Mouse (Mus musculus) hindbrain, embryonic 16.5 days (tissue): ENCODE data around the gene Stx3. TPM values are rescaled to one million over a fixed set of nuclear protein-coding genes. Genes with fewer than 3 reads are reported as not detected.

ENCODE experiments used
- ATAC-seq: fragments of 200-750 bp; cut with Nextera tagmentation; 2 replicates; pipeline ENCODE4 v1.8.0; 2017; ENCODE audit warnings: moderate TSS enrichment, moderate library complexity
- H3K27ac ChIP-seq: fragments of 300-500 bp; sonication (generic); 2 replicates; pipeline ENCODE4 v1.5.1; 2014; ENCODE audit warnings: low read depth, mild to moderate bottlenecking, control low read depth, low read length, moderate library complexity
- H3K27me3 ChIP-seq: fragments of 300-500 bp; sonication (generic); replicated peaks from 2 replicates; pipeline ENCODE4 v1.6.1; 2014; ENCODE audit warnings: low read length; ENCODE audit not compliant: control insufficient read depth, insufficient read depth
- H3K36me3 ChIP-seq: fragments of 300-500 bp; sonication (generic); 2 replicates; pipeline ENCODE4 v1.6.1; 2014; ENCODE audit warnings: mild to moderate bottlenecking, low read length, moderate library complexity, mixed read lengths; ENCODE audit not compliant: control insufficient read depth, insufficient read depth
- H3K4me1 ChIP-seq: fragments of 300-500 bp; sonication (generic); 2 replicates; pipeline ENCODE4 v1.6.1; 2014; ENCODE audit warnings: low read depth, low read length; ENCODE audit not compliant: control insufficient read depth, insufficient read depth
- H3K4me2 ChIP-seq: fragments of 300-500 bp; sonication (generic); 2 replicates; pipeline ENCODE4 v1.6.1; 2014; ENCODE audit warnings: mild to moderate bottlenecking, low read length, control low read depth, moderate library complexity
- H3K4me3 ChIP-seq: fragments of 300-500 bp; sonication (generic); 2 replicates; pipeline ENCODE4 v1.5.1; 2014; ENCODE audit warnings: mild to moderate bottlenecking, low read length, control low read depth, moderate library complexity
- H3K9ac ChIP-seq: fragments of 300-500 bp; sonication (generic); 2 replicates; pipeline ENCODE4 v1.6.1; 2014; ENCODE audit warnings: low read depth, mild to moderate bottlenecking, control low read depth, low read length, moderate library complexity
- H3K9me3 ChIP-seq: fragments of 300-500 bp; sonication (generic); 2 replicates; pipeline ENCODE4 v1.6.1; 2014; ENCODE audit warnings: mild to moderate bottlenecking, low read length, moderate library complexity; ENCODE audit not compliant: control insufficient read depth
- WGBS: fragments of 180-500 bp; shearing (Covaris S2); extraction: QIAGEN DNeasy Blood & Tissue Kit; methylation state at CpG from one replicate; pipeline ENCODE4 v1.1.7; 2014; 5-methylcytosine and 5-hydroxymethylcytosine counted together
- polyA plus RNA-seq: library from polyadenylated mRNA; unstranded; fragments of >200 nt; fragmentation: Nextera tagmentation; extraction: Ambion mirVana; gene quantifications from 2 replicates; pipeline ENCODE4 v1.2.1, GENCODE M21; 2015

Stx3 gene
- polyA plus RNA-seq, 1 experiment from 2014 or later: 20.1 TPM

GRCm38 (mm10) chr19:11766413-11766812, 52.8 kb downstream of the Stx3 start:
- ATAC-seq: no peak
- no peak overlapping the region for H3K9ac ChIP-seq
- H3K27me3 ChIP-seq: no peaks in the 10 kb centered on the region
- no peaks in the 10 kb centered on the region for H3K9me3 ChIP-seq
- peaks cover 8% of the 10 kb centered on the region for H3K4me1 ChIP-seq
- H3K36me3 ChIP-seq: no peaks in the 10 kb centered on the region
- H3K4me3 ChIP-seq: no peak overlapping the region
- 68% methylated on average over 4 of the region's 4 CpGs for WGBS
- no peak overlapping the region for H3K4me2 ChIP-seq
- H3K27ac ChIP-seq: no peak overlapping the region

- Histone ChIP-seq H3K4me1 (no peaks in the 10 kb centered on the region), H3K27ac (no peak overlapping the region), H3K4me3 (no peak overlapping the region), H3K9me3 (no peaks in the 10 kb centered on the region), H3K9ac (no peak overlapping the region), H3K4me2 (no peak overlapping the region), H3K36me3 (no peaks in the 10 kb centered on the region), H3K27me3 (no peaks in the 10 kb centered on the region)
- 86% methylated on average over 3 of the region's 3 CpGs for WGBS
- no peak for ATAC-seq
These were observed 54.1 kb downstream of the Stx3 start for GRCm38 (mm10) chr19:11765059-11765458.

- no peaks in the 10 kb centered on the region for H3K27me3 ChIP-seq
- no peaks in the 10 kb centered on the region for H3K4me1 ChIP-seq
- ATAC-seq: no peak
- no peak within 1 kb of the TSS for H3K9ac ChIP-seq
- no peak within 1 kb of the TSS for H3K4me3 ChIP-seq
- no peaks in the 10 kb centered on the region for H3K9me3 ChIP-seq
- H3K27ac ChIP-seq: no peak within 1 kb of the TSS
- WGBS: 90% methylated on average over 2 of the region's 2 CpGs
- no peaks in the 10 kb centered on the region for H3K36me3 ChIP-seq
- no peak within 1 kb of the TSS for H3K4me2 ChIP-seq
These were observed 71.9 kb downstream of the Stx3 start, which contains the start of gene Gif for GRCm38 (mm10) chr19:11747298-11747697. TSS of gene Gif (plus strand) at chr19:11747554.

- Histone ChIP-seq H3K36me3 (no peaks in the 10 kb centered on the region), H3K4me2 (no peak overlapping the region), H3K9me3 (no peaks in the 10 kb centered on the region), H3K9ac (no peak overlapping the region), H3K4me3 (no peak overlapping the region), H3K4me1 (no peaks in the 10 kb centered on the region), H3K27ac (no peak overlapping the region), H3K27me3 (no peaks in the 10 kb centered on the region)
- no peak for ATAC-seq
These were observed 73.5 kb downstream of the Stx3 start for GRCm38 (mm10) chr19:11745680-11746079.

- H3K36me3 ChIP-seq: no peaks in the 10 kb centered on the region
- no peak overlapping the region for H3K4me2 ChIP-seq
- H3K9ac ChIP-seq: no peak overlapping the region
- H3K4me3 ChIP-seq: no peak overlapping the region
- H3K27ac ChIP-seq: no peak overlapping the region
- H3K9me3 ChIP-seq: no peaks in the 10 kb centered on the region
- WGBS: 57% methylated on average over 1 of the region's 1 CpGs
- no peak for ATAC-seq
- H3K27me3 ChIP-seq: no peaks in the 10 kb centered on the region
- no peaks in the 10 kb centered on the region for H3K4me1 ChIP-seq
These were observed 82.7 kb downstream of the Stx3 start for GRCm38 (mm10) chr19:11736455-11736854.

- no peak for ATAC-seq
- WGBS: 91% methylated on average over 1 of the region's 1 CpGs
- Histone ChIP-seq H3K4me1 (no peaks in the 10 kb centered on the region), H3K4me3 (no peak overlapping the region), H3K36me3 (no peaks in the 10 kb centered on the region), H3K27ac (no peak overlapping the region), H3K9me3 (no peaks in the 10 kb centered on the region), H3K9ac (no peak overlapping the region), H3K4me2 (no peak overlapping the region), H3K27me3 (no peaks in the 10 kb centered on the region)
These were observed 88.9 kb downstream of the Stx3 start for GRCm38 (mm10) chr19:11730278-11730677.

GRCm38 (mm10) chr19:11727304-11727703, 91.9 kb downstream of the Stx3 start:
- Histone ChIP-seq H3K9me3 (no peaks in the 10 kb centered on the region), H3K9ac (no peak overlapping the region), H3K36me3 (no peaks in the 10 kb centered on the region), H3K4me3 (no peak overlapping the region), H3K4me2 (no peak overlapping the region), H3K27ac (no peak overlapping the region), H3K4me1 (no peaks in the 10 kb centered on the region), H3K27me3 (no peaks in the 10 kb centered on the region)
- WGBS: 94% methylated on average over 5 of the region's 5 CpGs
- ATAC-seq: no peak

- Histone ChIP-seq H3K9me3 (no peaks in the 10 kb centered on the region), H3K9ac (no peak overlapping the region), H3K36me3 (no peaks in the 10 kb centered on the region), H3K27me3 (no peaks in the 10 kb centered on the region), H3K4me3 (no peak overlapping the region), H3K27ac (no peak overlapping the region), H3K4me2 (no peak overlapping the region), H3K4me1 (no peaks in the 10 kb centered on the region)
- 86% methylated on average over 2 of the region's 2 CpGs for WGBS
- ATAC-seq: no peak
These were observed 93.3 kb downstream of the Stx3 start for GRCm38 (mm10) chr19:11725915-11726314.
